In the genomic region with DNA sequence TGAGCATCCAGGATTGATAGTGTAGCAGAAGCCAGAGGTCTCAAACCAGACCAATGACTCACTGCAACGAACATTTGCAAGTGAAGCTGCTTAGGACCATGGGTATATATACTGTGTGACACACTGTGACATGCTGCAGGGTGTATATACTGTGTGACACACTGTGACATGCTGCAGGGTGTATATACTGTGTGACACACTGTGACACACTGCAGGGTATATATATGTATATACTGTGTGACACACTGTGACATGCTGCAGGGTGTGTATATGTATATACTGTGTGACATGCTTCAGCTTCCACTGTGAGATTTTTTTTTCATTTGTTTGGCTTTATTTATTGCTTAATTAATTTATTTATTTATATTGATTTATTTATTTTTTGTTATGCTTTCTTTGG, we compare ENCODE assay signal across 20 mouse cellular contexts. TPM values are rescaled to one million over a fixed set of nuclear protein-coding genes. Genes with fewer than 3 reads are reported as not detected.
A peak's percentile ranks its signal among the peaks of the same experiment; 100 is the strongest.
DNase-seq lines count a peak whose midpoint lies in the region; ATAC-seq lines count a peak whose summit lies in the region.
"Had no signal": no experiment of that assay in that cellular context is flagged by ENCODE, and none has a peak within 500 bp of the region (broad histone marks: within the 10 kb centered on the region; RNA-seq: fewer than 3 reads in every experiment).

No protein-coding gene starts in this region.

- H3K27ac ChIP-seq in kidney, embryonic 16.5 days (ENCODE audit: low read length): no peak overlapping the region
- no peak overlapping the region for H3K27ac ChIP-seq in midbrain, embryonic 11.5 days (ENCODE audit: low read depth, low read length)
- H3K27ac ChIP-seq in midbrain, embryonic 15.5 days: no peak overlapping the region
- H3K27ac ChIP-seq in embryonic facial prominence, embryonic 13.5 days: no peak overlapping the region
- H3K27ac ChIP-seq: forebrain, embryonic 13.5 days; forebrain, embryonic 15.5 days had no signal

- no peak overlapping the region for H3K9ac ChIP-seq in kidney, embryonic 16.5 days (replicated peaks; ENCODE audit: low read length)
- no peak overlapping the region for H3K9ac ChIP-seq in midbrain, embryonic 11.5 days (ENCODE audit: low read length)
- H3K9ac ChIP-seq in midbrain, embryonic 15.5 days: no peak overlapping the region
- H3K9ac ChIP-seq in embryonic facial prominence, embryonic 13.5 days: no peak overlapping the region
- H3K9ac ChIP-seq: forebrain, embryonic 13.5 days; forebrain, embryonic 15.5 days; forebrain, postnatal 0 days had no signal

- 71% methylated on average over 1 of the region's 1 CpGs for WGBS in kidney, embryonic 16.5 days
- WGBS in midbrain, embryonic 11.5 days: 85% methylated on average over 1 of the region's 1 CpGs
- WGBS in midbrain, embryonic 15.5 days: 91% methylated on average over 1 of the region's 1 CpGs
- WGBS in embryonic facial prominence, embryonic 13.5 days: 71% methylated on average over 1 of the region's 1 CpGs

- H3K36me3 ChIP-seq in kidney, embryonic 16.5 days (ENCODE audit: insufficient read depth, low read length): no peaks in the 10 kb centered on the region
- H3K36me3 ChIP-seq in midbrain, embryonic 11.5 days (ENCODE audit: control insufficient read depth, insufficient read depth, low read length): no peaks in the 10 kb centered on the region
- no peaks in the 10 kb centered on the region for H3K36me3 ChIP-seq in midbrain, embryonic 15.5 days (replicated peaks)
- H3K36me3 ChIP-seq in embryonic facial prominence, embryonic 13.5 days: no peaks in the 10 kb centered on the region
- H3K36me3 ChIP-seq: forebrain, embryonic 15.5 days had no signal

- peak; percentile 23; the same call in 1 of the 2 replicates for ATAC-seq in kidney, embryonic 16.5 days (ENCODE audit: low FRiP score, low TSS enrichment)
- no peak for ATAC-seq in midbrain, embryonic 11.5 days (ENCODE audit: low FRiP score)
- no peak for ATAC-seq in midbrain, embryonic 15.5 days (replicated peaks)
- 0 out of 2 replicates have a peak, but pooled peaks have one; percentile 58 for ATAC-seq in embryonic facial prominence, embryonic 13.5 days (ENCODE audit: insufficient number of reproducible peaks, insufficient read depth, low FRiP score, low TSS enrichment, low read depth)
- no peak for ATAC-seq in megakaryocyte progenitor cell, adult 5-6 weeks (replicated peaks; ENCODE audit: poor library complexity)
- ATAC-seq: forebrain, embryonic 13.5 days; forebrain, embryonic 15.5 days; forebrain, postnatal 0 days had no signal

- H3K27me3 ChIP-seq in kidney, embryonic 16.5 days (ENCODE audit: insufficient read depth, low read length): no peaks in the 10 kb centered on the region
- no peaks in the 10 kb centered on the region for H3K27me3 ChIP-seq in midbrain, embryonic 11.5 days (ENCODE audit: control insufficient read depth, insufficient read depth, low read length)
- no peaks in the 10 kb centered on the region for H3K27me3 ChIP-seq in midbrain, embryonic 15.5 days (replicated peaks)
- peaks cover 7% of the 10 kb centered on the region for H3K27me3 ChIP-seq in embryonic facial prominence, embryonic 13.5 days
- H3K27me3 ChIP-seq: forebrain, embryonic 13.5 days; forebrain, embryonic 15.5 days had no signal

- H3K4me2 ChIP-seq in kidney, embryonic 16.5 days (replicated peaks; ENCODE audit: low read depth, low read length): no peak overlapping the region
- no peak overlapping the region for H3K4me2 ChIP-seq in midbrain, embryonic 11.5 days
- no peak overlapping the region for H3K4me2 ChIP-seq in midbrain, embryonic 15.5 days
- H3K4me2 ChIP-seq in embryonic facial prominence, embryonic 13.5 days: no peak overlapping the region
- H3K4me2 ChIP-seq: forebrain, embryonic 13.5 days; forebrain, embryonic 15.5 days had no signal

- DNase-seq in kidney, adult 8-10 months: no peak
- DNase-seq in midbrain, embryonic 11.5 days (ENCODE audit: low spot score, missing footprints): peak; percentile 39
- DNase-seq in left cerebral cortex, postnatal 36 days (ENCODE audit: low spot score in 2 of 2): no peak
- DNase-seq: adrenal gland, adult 2 months; adrenal gland, postnatal 10 days; adrenal gland, postnatal 25 days; cerebellum, adult 11 months; cerebellum, adult 18-20 months; cerebellum, adult 8-10 months; cerebellum, adult 9-11 months; cerebellum, postnatal 14 days; cerebellum, postnatal 36 days; embryo, embryonic 11 days; forebrain, postnatal 0 days had no signal

- H3K4me1 ChIP-seq in kidney, embryonic 16.5 days (ENCODE audit: insufficient read depth, low read length): no peaks in the 10 kb centered on the region
- no peaks in the 10 kb centered on the region for H3K4me1 ChIP-seq in midbrain, embryonic 11.5 days (ENCODE audit: control insufficient read depth, insufficient read depth, low read length)
- H3K4me1 ChIP-seq in midbrain, embryonic 15.5 days: no peaks in the 10 kb centered on the region
- no peaks in the 10 kb centered on the region for H3K4me1 ChIP-seq in embryonic facial prominence, embryonic 13.5 days
- H3K4me1 ChIP-seq: forebrain, embryonic 13.5 days; forebrain, embryonic 15.5 days had no signal

- H3K9me3 ChIP-seq in kidney, embryonic 16.5 days (ENCODE audit: low read length): no peaks in the 10 kb centered on the region
- H3K9me3 ChIP-seq in midbrain, embryonic 11.5 days (ENCODE audit: control insufficient read depth, low read length): no peaks in the 10 kb centered on the region
- H3K9me3 ChIP-seq in midbrain, embryonic 15.5 days: no peaks in the 10 kb centered on the region
- H3K9me3 ChIP-seq in embryonic facial prominence, embryonic 13.5 days: no peaks in the 10 kb centered on the region
- H3K9me3 ChIP-seq: forebrain, embryonic 13.5 days; forebrain, embryonic 15.5 days had no signal

- no peak overlapping the region for H3K4me3 ChIP-seq in kidney, embryonic 16.5 days (ENCODE audit: low read length)
- H3K4me3 ChIP-seq in midbrain, embryonic 11.5 days (ENCODE audit: low read depth, low read length): no peak overlapping the region
- no peak overlapping the region for H3K4me3 ChIP-seq in midbrain, embryonic 15.5 days
- H3K4me3 ChIP-seq in embryonic facial prominence, embryonic 13.5 days: no peak overlapping the region
- H3K4me3 ChIP-seq: forebrain, embryonic 13.5 days; forebrain, embryonic 15.5 days had no signal

- intact Hi-C loops in left cerebral cortex, postnatal 36 days (cut with DNase I): no loop called here

RNA-seq across cellular contexts. Expression of a gene that starts 45.1 kb away (rescaled TPM):
- 110 and 123 TPM in 2 replicates for polyA plus RNA-seq in kidney, embryonic 16.5 days (2015; fragmentation: Nextera tagmentation; extraction: Ambion mirVana)
- polyA plus RNA-seq in midbrain, embryonic 11.5 days (2014; fragmentation: Nextera tagmentation; extraction: Ambion mirVana): 117 and 130 TPM in 2 replicates
- 114 and 121 TPM in 2 replicates for polyA plus RNA-seq in midbrain, embryonic 15.5 days (2015; fragmentation: Nextera tagmentation; extraction: Ambion mirVana)
- polyA plus RNA-seq in embryonic facial prominence, embryonic 13.5 days (2015; fragmentation: Nextera tagmentation; extraction: Ambion mirVana): 78.6 and 82.7 TPM in 2 replicates
- 100 to 1,000 TPM; 107 to 119 TPM for total RNA-seq in left cerebral cortex, postnatal 36 days (2021)
- 110 and 118 TPM in 2 replicates for total RNA-seq in megakaryocyte progenitor cell, adult 5-6 weeks (2015)
- total RNA-seq in megakaryocyte progenitor cell, adult 5-6 weeks (2017): 104 and 116 TPM in 2 replicates

Comparison
In these comparisons a context has a peak if more than half of its experiments do, and no peak if none do; other contexts are left out.
1. ATAC-seq: peak in kidney, embryonic 16.5 days (single experiment) and embryonic facial prominence, embryonic 13.5 days (single experiment); none in midbrain, embryonic 11.5 days (single experiment), midbrain, embryonic 15.5 days (single experiment) and megakaryocyte progenitor cell, adult 5-6 weeks (single experiment).